Mouse (Mus musculus) lung, postnatal 0 days (tissue): ENCODE measurements around the gene Laptm5.

Source experiments
- CTCF ChIP-seq: IDR thresholded peaks from 2 replicates; pipeline ENCODE4 v1.5.1; 2016; ENCODE audit warnings: antibody characterized with exemption, mild to moderate bottlenecking
- EP300 ChIP-seq: IDR thresholded peaks from 2 replicates; pipeline ENCODE4 v1.6.1; 2016; ENCODE audit warnings: antibody characterized with exemption, mild to moderate bottlenecking, control low read depth

DNA sequence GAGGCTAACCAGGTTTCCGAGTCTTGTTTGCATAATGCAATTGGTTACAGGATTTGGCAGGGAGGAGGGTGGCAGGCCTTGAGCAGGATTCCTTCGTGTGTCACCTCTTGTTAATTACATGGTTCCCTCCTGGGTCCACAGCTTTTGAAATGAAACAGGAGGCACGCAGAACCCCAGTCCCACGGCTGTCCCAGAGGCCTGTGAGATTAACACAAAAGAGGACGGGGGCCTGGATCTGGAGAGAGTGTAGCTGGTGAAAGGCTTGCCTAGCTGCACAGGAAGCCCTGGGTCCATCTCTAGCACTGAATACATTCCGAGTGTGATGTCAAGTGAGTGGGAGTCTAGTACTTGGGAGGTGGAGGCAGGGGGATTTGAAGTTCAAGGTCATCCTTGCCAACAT lies 46.8 kb downstream of the Laptm5 start:
- TF ChIP-seq CTCF: no peak
- TF ChIP-seq EP300: no peak
